Mouse (Mus musculus): Measurements from ENCODE around the gene Pik3r5.

Gene Pik3r5

DNA sequence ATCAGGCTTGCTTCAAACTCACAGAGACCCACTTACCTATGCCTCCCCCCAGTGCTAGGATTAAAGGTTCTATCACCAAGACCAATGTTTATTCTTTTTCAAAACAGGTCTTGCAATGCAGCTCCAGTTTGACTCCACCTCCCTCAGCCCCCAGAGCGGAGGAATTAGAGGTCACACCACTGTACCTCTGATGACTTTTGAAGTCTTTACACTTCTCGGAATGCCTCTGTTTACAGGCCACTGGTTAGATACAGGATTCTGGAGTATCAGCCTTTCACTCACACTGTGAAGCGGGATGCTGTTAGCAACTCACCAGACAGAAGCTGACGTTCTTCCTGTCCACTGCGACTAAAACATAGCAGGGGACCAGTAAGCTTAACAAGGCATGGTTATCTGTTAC lies 30.5 kb upstream of the Pik3r5 start:
- no peak for DNase-seq

DNA sequence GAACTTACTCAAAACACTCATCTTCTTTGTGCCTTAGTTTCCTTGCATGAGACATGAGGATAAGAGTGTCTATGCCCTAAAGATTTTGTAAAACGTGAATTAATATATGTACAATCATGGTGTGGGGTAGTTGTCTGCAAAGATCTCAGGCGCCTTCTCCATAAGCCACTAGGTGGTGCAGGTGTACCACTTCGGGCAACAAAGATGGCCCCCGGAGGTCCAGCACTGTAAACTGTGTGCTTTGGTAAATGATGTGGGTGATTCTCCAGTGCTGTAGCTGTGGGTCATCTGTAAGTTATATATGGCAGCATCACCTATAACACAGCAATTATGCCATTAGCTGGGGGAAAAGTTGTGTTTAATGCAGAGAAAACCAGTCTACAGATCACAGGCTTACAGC lies 27.7 kb upstream of the Pik3r5 start:
- no peak for DNase-seq

GRCm38 (mm10) chr11:68405576-68405975 lies 26.3 kb upstream of the Pik3r5 start:
- DNase-seq: no peak

DNA sequence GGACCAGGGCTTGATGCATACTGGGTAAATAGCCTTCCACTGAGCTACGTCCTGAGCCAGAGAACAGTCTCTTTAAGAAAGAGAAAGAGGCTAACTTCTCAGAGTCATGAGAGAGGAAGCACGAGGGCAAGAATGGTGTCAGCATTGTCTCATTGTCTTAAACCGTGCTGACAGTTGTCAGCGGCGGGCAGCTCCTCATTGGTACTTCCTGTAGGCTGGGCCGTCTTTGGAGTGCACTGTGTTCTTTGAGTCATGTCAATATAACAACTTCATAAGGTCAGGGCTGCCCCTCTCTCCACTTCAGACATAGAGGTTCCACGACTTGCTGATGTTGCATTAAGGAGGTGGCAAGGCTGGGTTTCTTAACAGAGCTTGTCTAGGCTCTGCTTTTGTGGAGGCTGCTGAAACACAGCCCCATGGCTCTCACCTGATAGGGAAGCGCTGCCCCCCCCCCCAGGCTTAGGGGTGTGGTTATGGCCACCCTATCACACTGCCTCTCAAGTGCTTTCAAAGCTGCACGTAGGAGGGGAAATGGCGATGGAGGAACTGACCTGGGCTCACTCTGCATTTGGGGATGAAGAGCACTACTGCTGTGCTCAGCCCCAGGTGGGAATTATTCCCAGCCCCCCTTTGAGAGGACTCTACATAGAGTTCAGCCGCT lies 24.5 kb upstream of the Pik3r5 start:
- DNase-seq: no peak

GRCm38 (mm10) chr11:68408127-68408526 lies 23.8 kb upstream of the Pik3r5 start:
- DNase-seq: peak; percentile 71 to 78

DNA sequence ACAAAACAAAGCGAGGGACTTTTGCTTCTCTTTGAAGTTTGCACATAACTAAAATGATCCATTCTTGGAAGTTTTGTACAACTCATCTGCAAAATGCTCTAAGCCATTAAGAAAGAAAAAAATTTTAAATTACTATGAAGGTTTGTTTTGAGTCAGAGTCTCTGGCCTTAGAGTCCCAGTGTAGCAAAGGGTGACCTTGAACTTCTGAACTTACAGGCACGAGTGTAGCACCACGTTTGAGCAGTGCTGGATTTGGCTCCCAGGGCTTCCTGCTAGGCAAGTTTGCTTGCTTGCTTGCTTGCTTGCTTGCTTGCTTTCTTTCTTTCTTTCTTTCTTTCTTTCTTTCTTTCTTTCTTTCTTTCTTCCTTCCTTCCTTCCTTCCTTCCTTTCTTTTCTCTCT lies 14.9 kb upstream of the Pik3r5 start:
- DNase-seq: no peak

DNA sequence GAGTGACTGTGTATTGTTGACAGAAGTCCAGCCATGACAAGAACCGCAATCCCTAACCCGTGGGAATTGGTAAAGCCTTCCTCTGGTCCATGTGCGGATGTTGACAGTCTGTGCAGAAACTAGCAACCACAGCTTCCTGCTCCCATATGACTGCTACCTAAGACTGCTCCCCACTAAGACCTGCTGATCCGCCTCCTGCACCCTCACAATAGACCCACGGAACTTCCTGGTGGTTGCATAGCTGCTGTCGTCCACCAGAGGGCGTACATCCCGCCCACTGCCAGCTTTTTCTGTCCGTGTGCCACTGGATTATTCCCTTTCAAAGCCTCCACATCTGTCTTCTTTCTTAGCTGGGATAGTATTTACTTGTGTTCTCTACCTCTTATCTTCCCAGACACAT lies 14.1 kb upstream of the Pik3r5 start:
- DNase-seq: no peak

GRCm38 (mm10) chr11:68425492-68426315 lies 6.2 kb upstream of the Pik3r5 start:
- no peak for DNase-seq

GRCm38 (mm10) chr11:68427083-68427570 lies 4.8 kb upstream of the Pik3r5 start:
- DNase-seq: no peak

GRCm38 (mm10) chr11:68430662-68431061 lies 1.3 kb upstream of the Pik3r5 start:
- DNase-seq: no peak

- no peak for DNase-seq
Measured at GRCm38 (mm10) chr11:68432361-68433021, 570 bp downstream of the Pik3r5 start.

DNA sequence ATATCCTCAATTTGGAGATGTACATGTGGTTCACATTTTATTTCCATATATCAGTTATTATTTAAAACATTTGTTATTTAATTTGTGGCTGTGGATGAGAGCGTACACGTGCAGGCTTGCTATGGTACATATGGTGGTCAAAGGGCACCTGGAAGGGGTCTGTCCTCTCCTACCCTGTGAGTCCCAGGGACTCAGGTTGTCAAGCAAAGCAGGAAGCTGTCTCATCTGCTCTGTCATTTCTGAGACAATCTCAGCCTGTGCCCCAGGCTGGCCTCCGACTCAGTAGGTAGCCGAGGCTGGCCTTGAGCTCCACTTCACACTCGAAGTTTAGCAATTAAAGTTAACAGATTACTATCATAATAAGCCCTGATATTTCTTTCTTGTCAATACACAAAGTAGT lies 1.6 kb downstream of the Pik3r5 start:
- no peak for DNase-seq

- no peak for DNase-seq
Measured at GRCm38 (mm10) chr11:68434697-68435096, 2.8 kb downstream of the Pik3r5 start.

GRCm38 (mm10) chr11:68435601-68436000 lies 3.7 kb downstream of the Pik3r5 start:
- no peak for DNase-seq

- DNase-seq: no peak
Measured at GRCm38 (mm10) chr11:68436376-68436775, 4.5 kb downstream of the Pik3r5 start.

DNA sequence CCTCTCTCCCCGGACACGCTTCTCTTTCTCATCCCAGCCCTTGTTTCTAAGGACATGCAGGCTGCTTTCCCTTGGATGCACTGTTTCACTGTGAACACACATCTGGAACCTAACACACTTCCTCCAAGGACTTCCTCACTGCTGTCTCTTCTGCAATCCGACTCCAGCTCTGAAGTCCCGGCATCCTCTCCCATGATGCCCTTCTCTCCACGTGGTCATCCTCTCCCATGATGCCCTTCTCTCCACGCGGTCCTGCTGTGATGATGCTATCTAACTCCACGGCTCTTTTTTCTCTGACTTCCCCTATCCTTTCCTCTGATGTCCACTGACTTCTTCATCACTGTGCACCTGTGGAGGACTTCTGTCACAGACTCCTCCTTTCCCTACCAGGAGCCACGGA lies 8.2 kb downstream of the Pik3r5 start:
- no peak for DNase-seq

DNA sequence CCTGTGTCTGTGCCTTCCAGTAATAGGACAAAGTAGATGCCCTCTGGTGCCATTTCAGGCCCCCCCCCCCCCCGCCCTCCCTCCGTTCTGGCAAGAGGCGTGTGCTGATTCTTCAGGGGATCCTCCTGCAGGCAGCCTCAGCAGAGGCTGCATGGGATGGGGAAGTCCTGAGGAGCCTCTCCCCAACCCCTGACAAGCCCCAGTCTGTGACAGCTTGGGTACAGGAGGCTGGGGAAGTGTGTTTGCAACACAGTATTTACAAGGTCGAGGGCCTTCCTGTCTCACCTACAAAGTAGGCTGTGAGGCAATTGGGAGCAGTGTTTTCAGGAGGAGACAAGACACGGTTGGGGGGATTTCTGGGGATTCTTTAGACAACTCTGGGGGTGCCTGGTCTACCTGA lies 9.0 kb downstream of the Pik3r5 start:
- DNase-seq: no peak

- no peak for DNase-seq
Measured at GRCm38 (mm10) chr11:68442346-68442745, 10.4 kb downstream of the Pik3r5 start.

DNA sequence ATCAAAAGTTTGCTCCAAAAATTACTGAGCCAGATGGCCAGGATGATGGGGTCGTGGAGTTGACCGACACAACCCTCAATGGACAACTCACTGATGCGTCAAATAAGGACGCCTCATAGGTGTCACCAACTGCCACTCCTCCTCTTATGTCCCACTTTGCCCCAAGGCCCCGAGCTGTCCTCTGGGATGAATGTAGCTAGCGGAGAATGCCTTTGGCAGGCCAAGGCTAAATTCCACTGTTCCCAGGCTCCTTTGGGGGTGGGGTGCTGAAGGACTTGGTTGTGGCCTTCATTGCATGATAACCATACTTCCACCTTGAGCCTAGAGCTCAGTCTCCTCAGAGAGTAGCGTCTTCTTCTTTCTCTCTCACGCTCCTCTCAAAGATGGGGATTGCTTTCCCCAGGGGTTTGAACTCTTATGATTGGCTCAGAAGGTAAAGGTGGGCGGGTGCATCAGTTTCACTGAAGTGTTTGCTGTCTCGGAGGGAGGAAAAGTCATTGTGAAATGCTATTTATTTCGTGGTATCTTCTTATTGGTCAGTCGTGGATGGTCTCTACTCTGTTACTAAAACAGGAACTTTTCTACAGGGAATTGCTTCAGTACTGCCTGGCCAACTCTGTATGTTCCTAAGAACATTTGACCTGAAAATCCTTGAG lies 11.2 kb downstream of the Pik3r5 start:
- no peak for DNase-seq

GRCm38 (mm10) chr11:68445901-68446300 lies 14.0 kb downstream of the Pik3r5 start:
- DNase-seq: no peak

- DNase-seq: no peak
Measured at GRCm38 (mm10) chr11:68446547-68446946, 14.6 kb downstream of the Pik3r5 start.

- DNase-seq: no peak
Measured at GRCm38 (mm10) chr11:68447242-68447641, 15.3 kb downstream of the Pik3r5 start.

- no peak for DNase-seq
Measured at GRCm38 (mm10) chr11:68448356-68448755, 16.4 kb downstream of the Pik3r5 start.

Measured in cerebellum, postnatal 36 days (tissue).